Mouse (Mus musculus) G1E (cell line): ENCODE data around the gene Rhod.

Experiments
- CTCF ChIP-seq: IDR thresholded peaks from 2 replicates; pipeline ENCODE4 v1.5.1; 2012; ENCODE audit warnings: low read depth, low read length, inconsistent platforms, mixed read lengths
- GATA1 ChIP-seq: IDR thresholded peaks from 2 replicates; pipeline ENCODE4 v1.6.1; 2012; ENCODE audit warnings: borderline replicate concordance, low read length, inconsistent platforms, mixed read lengths

GRCm38 (mm10) chr19:4452525-4452924 lies 13.3 kb upstream of the Rhod start:
- TF ChIP-seq CTCF (no peak), GATA1 (no peak)
